Comparison of ENCODE assay signal across 20 mouse cellular contexts in the genomic region with DNA sequence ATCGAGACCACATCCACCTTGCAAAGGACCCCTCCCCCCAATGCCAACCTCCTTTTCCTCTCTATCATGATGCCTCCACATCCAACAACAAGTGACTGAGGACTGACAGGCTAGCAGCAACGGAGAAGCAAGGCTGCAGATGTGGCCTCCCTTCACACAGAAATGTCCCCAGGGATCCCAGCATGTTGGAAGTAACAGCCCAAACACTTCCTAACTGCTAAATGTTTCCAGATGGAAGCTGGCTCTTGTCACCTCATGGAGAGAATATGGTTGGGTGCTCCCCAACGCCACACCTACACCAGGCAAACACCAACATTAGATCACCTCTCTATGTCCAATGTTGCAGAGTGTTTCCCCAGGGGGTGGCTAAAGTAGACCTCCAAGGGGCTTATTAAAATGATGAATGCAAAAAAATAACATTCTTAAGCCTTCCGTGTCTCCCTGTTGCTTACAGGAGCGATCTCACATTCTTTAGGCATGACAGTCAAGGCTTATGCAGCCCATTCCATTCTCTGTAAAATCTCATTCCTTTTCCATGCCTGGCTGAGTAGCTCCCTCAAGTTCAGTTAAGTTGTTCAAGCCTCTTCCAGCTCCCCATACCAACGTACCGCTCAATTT. TPM values are rescaled to one million over a fixed set of nuclear protein-coding genes. Genes with fewer than 3 reads are reported as not detected.
DNase-seq lines count a peak whose midpoint lies in the region; ATAC-seq lines count a peak whose summit lies in the region.
"Had no signal": no experiment of that assay in that cellular context is flagged by ENCODE, and none has a peak within 500 bp of the region (broad histone marks: within the 10 kb centered on the region; RNA-seq: fewer than 3 reads in every experiment).

No protein-coding gene starts in this region.

- H3K4me1 ChIP-seq in embryonic facial prominence, embryonic 15.5 days = peaks cover 18% of the 10 kb centered on the region
- H3K4me1 ChIP-seq in limb, embryonic 12.5 days (replicated peaks) = peaks cover 25% of the 10 kb centered on the region

- peak; percentile 31; the same call in 1 of the 2 replicates for ATAC-seq in embryonic facial prominence, embryonic 15.5 days (ENCODE audit: insufficient number of reproducible peaks, low FRiP score, low TSS enrichment, low read depth)
- no peak for ATAC-seq in limb, embryonic 12.5 days (ENCODE audit: insufficient number of reproducible peaks, insufficient read depth, low FRiP score, low TSS enrichment, low read depth)

- H3K9me3 ChIP-seq in embryonic facial prominence, embryonic 15.5 days (replicated peaks) = no peaks in the 10 kb centered on the region
- no peaks in the 10 kb centered on the region for H3K9me3 ChIP-seq in limb, embryonic 12.5 days
- H3K9me3 ChIP-seq: G1E; midbrain, embryonic 12.5 days had no signal

- no peak overlapping the region for H3K4me2 ChIP-seq in embryonic facial prominence, embryonic 15.5 days (replicated peaks)
- no peak overlapping the region for H3K4me2 ChIP-seq in limb, embryonic 12.5 days
- H3K4me2 ChIP-seq: hindbrain, embryonic 14.5 days; midbrain, embryonic 12.5 days had no signal

- no peaks in the 10 kb centered on the region for H3K36me3 ChIP-seq in embryonic facial prominence, embryonic 15.5 days
- no peaks in the 10 kb centered on the region for H3K36me3 ChIP-seq in limb, embryonic 12.5 days
- H3K36me3 ChIP-seq: G1E; midbrain, embryonic 12.5 days had no signal

- H3K27me3 ChIP-seq in embryonic facial prominence, embryonic 15.5 days = no peaks in the 10 kb centered on the region
- H3K27me3 ChIP-seq in limb, embryonic 12.5 days = no peaks in the 10 kb centered on the region
- H3K27me3 ChIP-seq: midbrain, embryonic 12.5 days had no signal

- intact Hi-C loops in heart, postnatal 25 days (cut with DNase I) = no loop called here

- peak; percentile 47 to 70 for DNase-seq in heart, adult 18-20 months
- no peak for DNase-seq in heart, postnatal 25 days (ENCODE audit: low spot score)
- peak; percentile 25 for DNase-seq in Muller cell, postnatal 12 days (ENCODE audit: inconsistent ontology term)
- DNase-seq in layer of hippocampus, adult 9-11 months = no peak
- DNase-seq in frontal cortex, postnatal 36 days (ENCODE audit: low spot score in 2 of 2) = no peak
- DNase-seq: adrenal gland, postnatal 25 days; cerebellum, adult 9-11 months; kidney, adult 11 months; kidney, postnatal 25 days; lung, adult 18-20 months; lung, postnatal 36 days had no signal

- H3K27ac ChIP-seq in embryonic facial prominence, embryonic 15.5 days (replicated peaks) = no peak overlapping the region
- H3K27ac ChIP-seq in limb, embryonic 12.5 days = 0 out of 2 replicates have a peak overlapping the region, but pooled peaks have one; percentile 4
- H3K27ac ChIP-seq: heart, adult 2 months; hindbrain, embryonic 14.5 days; midbrain, embryonic 12.5 days; stomach, postnatal 0 days had no signal

- no peak overlapping the region for H3K9ac ChIP-seq in embryonic facial prominence, embryonic 15.5 days
- H3K9ac ChIP-seq in limb, embryonic 12.5 days (replicated peaks) = no peak overlapping the region
- H3K9ac ChIP-seq: hindbrain, embryonic 14.5 days; midbrain, embryonic 12.5 days had no signal

- no peak overlapping the region for H3K4me3 ChIP-seq in embryonic facial prominence, embryonic 15.5 days (replicated peaks)
- no peak overlapping the region for H3K4me3 ChIP-seq in limb, embryonic 12.5 days (replicated peaks)
- H3K4me3 ChIP-seq: heart, adult 2 months; midbrain, embryonic 12.5 days; myocyte had no signal

- 61% methylated on average over 7 of the region's 7 CpGs for WGBS in embryonic facial prominence, embryonic 15.5 days
- WGBS in limb, embryonic 12.5 days = 67% methylated on average over 7 of the region's 7 CpGs

RNA-seq across cellular contexts. Expression of gene Vit, which starts 16.8 kb away (rescaled TPM):
- 1 to 10 TPM; 1.2 to 1.5 TPM for total RNA-seq in heart, adult 18-20 months (2021)
- 1 to 10 TPM; 1.2 to 1.6 TPM for total RNA-seq in heart, postnatal 25 days (2021)
- 3.4 and 5.1 TPM in 2 replicates for polyA plus RNA-seq in embryonic facial prominence, embryonic 15.5 days (2015; fragmentation: Nextera tagmentation; extraction: Ambion mirVana)
- polyA plus RNA-seq in limb, embryonic 12.5 days (2016; fragmentation: Nextera tagmentation; extraction: Ambion mirVana) = 0.08 TPM in 1 of 2 replicates, not detected in the other
- total RNA-seq: G1E; neutrophil, adult 5-6 weeks had no signal
- polyA plus RNA-seq: G1E, myocyte had no signal

Comparison
In these comparisons a context has a peak if more than half of its experiments do, and no peak if none do; other contexts are left out.
1. DNase-seq: peak in heart, adult 18-20 months (2 of 2) and Muller cell, postnatal 12 days (single experiment); none in heart, postnatal 25 days (single experiment), layer of hippocampus, adult 9-11 months (single experiment) and frontal cortex, postnatal 36 days (0 of 2).